Mouse (Mus musculus) spleen, adult 12 weeks (tissue): ENCODE data around the gene Corin.

Experiments used
- DNase-seq: peaks from one replicate; pipeline ENCODE4 v3.0.0; 2022; ENCODE audit warnings: low spot score

The Corin gene

DNA sequence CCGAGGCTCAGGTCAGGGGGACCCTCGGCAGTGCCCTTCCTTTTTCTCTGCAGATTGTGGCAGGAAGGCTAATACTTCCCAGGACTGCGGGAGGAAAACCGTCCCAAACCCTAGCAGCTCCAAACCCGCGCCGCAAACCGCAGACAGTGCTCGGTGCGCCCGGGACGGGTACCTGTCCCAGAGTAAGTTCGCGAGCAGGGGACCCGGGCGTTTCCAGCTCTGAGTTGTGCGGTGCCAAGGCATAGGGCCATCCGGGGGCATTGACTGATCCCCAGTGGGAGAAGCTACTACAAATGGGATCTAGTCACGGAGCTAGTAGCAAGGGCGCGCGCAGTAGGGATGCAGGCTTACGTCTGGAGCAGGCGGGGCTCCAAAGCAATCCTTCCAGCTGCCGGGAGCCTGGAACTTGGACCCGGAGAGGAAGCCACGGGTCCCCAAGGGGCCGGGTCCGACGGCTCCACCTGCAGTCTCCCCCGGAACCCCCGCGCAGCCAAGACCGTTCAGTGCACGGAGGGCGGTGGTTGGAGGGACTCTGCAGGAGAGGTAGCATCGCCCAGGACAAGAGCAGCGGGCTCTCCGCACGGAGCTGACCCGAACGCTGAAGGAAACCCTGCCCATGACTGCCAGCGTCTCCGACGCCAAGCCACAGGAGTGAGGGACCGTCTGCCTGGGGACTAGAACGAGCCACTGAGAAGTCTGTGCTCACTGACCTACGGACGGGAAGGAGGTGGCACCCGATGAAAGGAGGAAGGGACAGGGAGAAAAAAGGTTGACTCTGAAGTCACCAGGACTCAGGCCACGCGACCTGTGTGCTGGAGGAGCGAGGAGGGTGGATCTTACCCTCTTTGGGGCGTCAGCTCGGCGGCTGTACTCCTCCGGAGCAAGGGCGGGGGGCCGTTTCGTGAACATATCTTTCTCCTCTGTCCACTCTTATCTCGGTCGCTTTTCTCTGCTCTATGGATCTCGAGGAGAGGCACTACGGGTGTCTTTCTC lies at the start of gene Corin:
Corin (minus strand) TSS at position 943 of the 993 bp plus-strand sequence.
- no peak for DNase-seq

DNA sequence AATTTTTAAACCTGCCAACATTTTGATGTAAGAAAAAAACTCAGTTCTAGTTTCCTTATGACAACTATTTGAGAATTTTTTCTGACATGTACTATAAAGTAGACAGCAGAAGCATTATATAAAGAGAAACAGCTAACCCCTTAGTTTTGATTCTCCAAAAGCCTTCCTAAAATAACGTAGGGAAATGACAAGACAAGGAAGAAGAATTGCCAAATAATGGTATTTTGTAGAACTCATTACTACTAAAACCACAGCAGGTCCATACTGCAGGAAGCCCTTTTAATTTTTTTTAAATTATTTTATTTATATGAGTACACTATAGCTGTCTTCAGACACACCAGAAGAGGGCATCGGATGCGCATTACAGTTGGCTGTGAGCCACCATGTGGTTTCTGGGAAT lies 46.9 kb upstream of the Corin start:
- no peak for DNase-seq

DNA sequence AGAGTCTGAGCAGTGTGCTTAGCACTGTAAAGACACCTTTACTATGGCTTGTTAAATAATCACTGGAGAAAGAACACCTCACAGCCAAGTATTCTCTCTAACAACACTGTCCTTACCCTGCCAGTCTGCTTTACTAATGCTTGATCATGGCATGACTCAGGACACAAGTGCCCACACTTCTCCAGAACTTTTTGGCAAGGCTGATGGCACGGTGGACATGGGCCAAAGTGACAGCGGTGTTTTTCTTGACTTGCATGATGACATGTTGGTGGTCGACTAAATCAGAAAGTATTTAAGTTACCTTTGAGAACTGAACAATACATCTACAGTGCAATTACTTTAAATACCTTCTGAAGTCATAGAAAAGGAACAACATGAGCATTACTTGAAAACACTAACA lies 24.6 kb upstream of the Corin start:
- no peak for DNase-seq

DNA sequence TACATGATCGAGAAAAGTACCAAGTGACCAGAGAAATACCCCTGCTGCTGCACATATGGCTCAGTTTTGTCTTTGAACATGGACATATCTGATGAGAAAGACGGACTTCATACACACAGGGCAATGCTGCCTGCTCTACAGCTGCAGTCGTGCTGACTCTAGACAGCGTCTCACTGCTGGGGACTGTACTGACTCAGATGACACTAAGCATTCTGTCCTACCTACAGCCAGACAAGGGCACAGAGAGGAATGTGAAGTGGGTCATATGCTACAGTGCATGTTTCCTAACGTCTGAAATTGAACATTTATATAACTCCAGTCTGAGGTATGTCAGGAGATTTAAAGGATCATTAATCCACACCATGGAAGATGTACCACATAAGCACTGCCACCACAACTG lies 9.5 kb upstream of the Corin start:
- no peak for DNase-seq

DNA sequence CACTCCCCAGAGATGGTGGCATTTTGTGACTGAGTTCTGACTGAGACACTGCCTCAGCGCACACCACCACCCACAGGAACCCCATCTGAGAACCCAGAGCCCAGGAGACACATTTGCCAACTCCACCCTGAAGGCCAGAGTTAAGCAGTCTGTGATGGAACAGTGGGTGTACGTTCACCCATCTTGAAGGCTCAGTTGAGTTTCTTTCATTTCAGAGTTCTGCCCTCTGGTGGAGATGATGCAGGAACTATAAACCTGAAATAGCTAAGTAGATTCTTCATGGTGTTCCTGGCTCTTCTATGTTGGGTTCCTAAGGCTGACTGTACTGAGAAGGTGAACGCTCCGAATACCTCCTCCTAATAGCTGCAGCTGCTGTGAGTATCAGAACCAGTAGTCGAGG lies 1.5 kb upstream of the Corin start:
- DNase-seq = no peak

DNA sequence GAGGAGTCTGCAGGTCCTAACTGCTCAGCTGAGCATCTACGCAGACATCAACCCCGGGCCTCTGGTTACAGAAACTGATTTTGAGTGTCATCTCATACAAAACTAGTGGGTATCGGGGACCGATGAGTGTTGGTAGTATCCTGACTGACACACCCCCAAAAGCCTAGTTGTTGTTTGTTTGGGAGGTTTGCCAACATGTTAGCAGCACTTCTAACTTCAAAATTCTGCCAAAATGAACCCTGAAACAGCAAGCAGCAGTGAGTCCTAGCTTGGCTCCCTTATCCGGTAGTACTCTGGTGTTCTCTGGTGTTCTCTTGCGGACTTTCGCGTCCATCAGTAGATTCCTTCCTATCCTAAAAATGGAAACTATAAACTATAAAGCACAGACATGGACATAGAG lies 1.5 kb downstream of the Corin start:
- DNase-seq = no peak

- no peak for DNase-seq
These were observed 2.5 kb downstream of the Corin start for GRCm38 (mm10) chr5:72501763-72502162.

DNA sequence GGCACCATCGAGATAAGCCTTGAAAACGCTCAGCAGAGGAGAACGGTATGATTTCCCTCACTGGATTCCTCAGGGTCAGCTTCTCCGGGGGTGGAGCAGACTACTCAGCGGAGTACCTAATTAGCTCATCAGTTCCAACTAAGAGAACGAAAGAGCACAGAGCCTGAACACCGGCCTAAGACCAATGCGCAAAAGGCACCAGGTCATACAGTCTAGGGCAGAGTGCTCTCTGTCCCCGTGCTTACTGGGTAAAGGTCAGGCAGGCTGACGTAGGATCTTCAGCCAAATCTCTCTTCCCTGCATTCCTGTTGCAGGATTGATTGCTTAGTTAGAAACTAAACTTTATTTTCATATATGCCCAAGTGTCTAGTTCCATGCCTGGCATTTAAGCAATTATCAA lies 6.0 kb downstream of the Corin start:
- DNase-seq = no peak

DNA sequence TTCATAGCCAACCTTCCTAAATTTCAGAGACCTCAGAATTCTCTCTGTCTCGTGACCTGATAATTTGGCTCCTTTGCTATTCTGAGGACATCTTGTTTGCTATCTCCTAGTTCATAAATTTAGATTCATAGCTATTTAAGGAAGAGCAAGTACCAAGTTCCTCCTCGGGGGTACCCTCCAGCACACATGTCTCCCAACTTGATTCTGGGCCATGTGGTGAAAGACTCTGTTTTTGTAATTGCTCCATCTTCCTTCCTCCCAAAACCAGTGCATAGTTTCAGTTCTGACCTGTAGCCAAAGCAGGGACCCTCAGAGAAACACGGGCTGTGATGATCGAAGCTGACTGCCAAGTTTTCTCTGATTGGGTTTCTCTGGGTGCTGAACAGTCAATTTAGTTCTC lies 7.5 kb downstream of the Corin start:
- DNase-seq = no peak

- DNase-seq = no peak
These were observed 10.4 kb downstream of the Corin start for GRCm38 (mm10) chr5:72493906-72494305.

DNA sequence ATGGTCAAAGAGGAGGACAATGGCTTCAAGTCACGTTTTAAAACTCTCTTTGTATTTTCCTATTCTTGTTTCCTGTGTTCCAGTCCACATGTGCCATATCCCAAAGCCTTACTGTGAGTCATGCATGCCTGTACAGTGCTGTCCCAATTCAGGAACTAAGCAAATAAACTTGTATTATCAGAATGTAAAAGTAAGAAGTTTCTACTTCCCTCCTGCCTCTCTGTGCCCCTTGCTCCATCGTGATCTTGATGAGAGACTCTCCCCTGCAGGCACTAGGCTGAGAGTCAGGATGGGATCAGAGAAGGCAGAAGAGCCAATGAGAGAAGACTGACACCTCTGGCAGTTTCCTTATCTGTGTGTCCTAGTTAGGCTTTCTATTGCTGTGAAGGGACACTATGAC lies 13.0 kb downstream of the Corin start:
- DNase-seq = no peak

GRCm38 (mm10) chr5:72480456-72480855 lies 23.8 kb downstream of the Corin start:
- DNase-seq = no peak

DNA sequence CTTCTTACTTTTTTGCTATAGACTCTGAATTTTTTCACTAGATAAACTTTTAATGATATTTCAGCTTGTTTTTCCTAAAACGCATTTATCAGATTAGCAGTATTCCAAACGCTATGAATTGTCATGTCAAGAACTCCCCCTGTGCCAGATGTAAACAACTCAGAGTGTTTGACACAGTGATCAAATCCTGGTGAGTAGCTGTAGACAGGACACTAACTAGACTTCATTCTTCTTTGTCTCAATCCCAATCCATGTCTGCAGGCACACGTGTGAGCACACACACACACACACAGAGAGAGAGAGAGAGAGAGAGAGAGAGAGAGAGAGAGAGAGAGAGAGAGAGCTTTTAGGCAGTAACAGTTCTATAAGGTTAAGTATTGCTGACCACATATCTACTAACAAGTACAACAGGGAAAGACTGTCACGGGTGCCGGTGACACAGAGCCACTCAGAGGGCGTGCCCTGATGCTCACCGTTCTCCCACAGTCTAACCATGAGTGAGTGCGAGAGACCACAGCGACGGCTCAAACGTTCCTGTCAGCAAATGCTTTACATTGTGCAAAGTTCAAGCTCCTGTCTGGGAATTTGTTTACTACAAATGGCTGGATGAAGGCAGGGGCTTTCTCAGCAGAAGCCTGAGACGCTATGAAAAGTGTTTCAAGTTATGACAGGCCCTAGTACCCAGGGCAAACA lies 31.8 kb downstream of the Corin start:
- no peak for DNase-seq

GRCm38 (mm10) chr5:72471746-72472145 lies 32.5 kb downstream of the Corin start:
- DNase-seq = no peak

DNA sequence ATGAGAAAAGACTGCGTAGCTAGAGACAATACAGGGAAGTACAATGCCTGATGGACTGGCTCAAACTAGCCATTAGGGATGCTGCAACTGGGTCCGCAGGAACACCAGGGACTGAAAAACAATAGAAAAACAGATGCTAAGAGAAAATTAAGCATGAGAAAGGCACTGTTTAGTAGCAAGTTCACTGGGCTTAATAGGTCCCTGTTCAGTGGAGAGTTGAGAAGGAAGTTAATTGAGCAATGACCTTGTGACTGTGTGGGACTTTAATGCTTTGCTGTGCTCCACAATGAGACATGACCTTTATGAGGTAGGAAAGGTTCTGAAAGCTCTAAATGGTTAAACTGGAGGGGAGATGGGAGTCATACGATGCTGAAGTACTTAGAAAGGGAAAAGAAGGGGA lies 39.3 kb downstream of the Corin start:
- no peak for DNase-seq

- DNase-seq = no peak
These were observed 44.7 kb downstream of the Corin start for GRCm38 (mm10) chr5:72459374-72460112.

DNA sequence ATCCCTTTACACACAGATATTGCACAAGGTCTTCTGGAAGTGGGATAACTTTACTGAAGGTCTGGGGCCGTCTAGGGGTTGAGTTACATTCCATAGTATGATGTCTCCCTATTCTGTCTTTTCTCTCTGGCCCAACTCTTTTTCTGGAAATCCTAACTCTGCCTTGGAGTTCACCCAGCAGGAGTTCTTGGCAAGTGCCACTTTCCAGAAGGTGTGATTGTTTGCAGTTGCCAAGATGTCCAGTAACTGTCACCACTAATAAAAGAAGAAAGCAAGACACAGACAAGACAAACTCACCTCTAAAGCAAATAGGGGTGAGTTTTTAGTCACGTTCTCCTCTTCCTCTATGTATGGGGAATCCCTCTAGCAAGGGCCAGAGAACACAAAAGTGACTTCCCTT lies 50.6 kb downstream of the Corin start:
- DNase-seq = no peak

GRCm38 (mm10) chr5:72453176-72453575 lies 51.1 kb downstream of the Corin start:
- DNase-seq = no peak

DNA sequence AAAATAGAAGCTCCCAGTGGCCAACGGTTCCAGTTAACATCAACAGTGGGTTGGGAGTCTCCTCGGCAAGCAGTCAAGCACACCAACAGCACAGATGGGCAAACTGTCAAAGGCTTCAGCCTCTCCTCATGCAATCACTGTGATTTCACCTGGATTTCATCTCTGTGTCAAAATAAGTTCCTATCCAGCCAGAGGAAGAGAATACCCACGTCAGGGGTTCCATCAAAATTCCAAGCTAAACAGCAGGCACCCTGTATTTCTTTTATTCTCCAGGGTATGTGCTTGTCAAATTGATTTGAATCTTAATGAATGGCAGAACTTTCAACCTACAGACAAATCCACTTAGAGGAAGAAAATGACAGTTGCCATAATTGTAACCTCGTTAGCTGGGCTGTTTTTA lies 51.5 kb downstream of the Corin start:
- no peak for DNase-seq

GRCm38 (mm10) chr5:72448846-72449245 lies 55.4 kb downstream of the Corin start:
- no peak for DNase-seq

- no peak for DNase-seq
These were observed 58.2 kb downstream of the Corin start for GRCm38 (mm10) chr5:72446104-72446503.

DNA sequence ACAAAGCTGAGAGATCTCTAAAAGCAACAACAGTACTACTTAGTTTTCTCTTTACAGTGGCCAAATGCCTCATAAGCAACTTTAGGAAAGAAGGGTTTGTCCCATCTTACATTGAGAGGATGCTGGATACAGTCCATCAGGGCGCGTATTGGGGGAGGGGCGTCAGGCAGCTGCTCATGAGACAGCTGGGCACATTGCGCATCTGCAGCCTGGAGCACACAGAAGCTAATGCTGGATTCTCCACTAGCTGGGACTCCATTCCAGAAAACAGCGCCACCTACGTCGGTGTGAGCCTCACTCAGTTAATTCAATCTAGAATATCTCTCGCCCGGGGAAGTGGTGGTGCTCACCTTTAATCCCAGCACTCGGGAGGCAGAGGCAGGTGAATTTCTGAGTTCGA lies 60.3 kb downstream of the Corin start:
- DNase-seq = no peak

DNA sequence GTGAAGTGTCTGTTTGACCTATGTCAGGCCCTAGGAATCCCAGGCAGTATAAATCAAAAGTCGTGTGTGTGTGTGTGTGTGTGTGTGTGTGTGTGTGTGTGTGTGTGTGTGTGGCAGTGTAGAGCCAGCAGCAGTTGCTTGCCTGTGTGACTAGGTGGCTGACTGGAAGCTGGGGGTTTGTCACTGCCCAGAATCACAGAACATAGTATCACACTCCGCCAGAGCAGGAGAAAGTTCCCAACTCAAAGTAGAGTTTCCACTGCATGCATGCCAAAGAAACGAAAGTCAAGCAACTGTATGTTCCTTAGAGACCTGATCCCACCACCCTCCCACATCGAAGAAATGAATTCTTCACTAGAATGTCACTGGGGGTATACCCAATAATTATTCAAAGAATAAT lies 61.3 kb downstream of the Corin start:
- DNase-seq = no peak
